Mouse (Mus musculus): ENCODE results near the gene Fgf12. TPM values are rescaled to one million over a fixed set of nuclear protein-coding genes. Genes with fewer than 3 reads are reported as not detected.

Gene Fgf12
- polyA plus RNA-seq, 1 experiment = 0.49 TPM

- Histone ChIP-seq H3K27ac (ENCODE audit: insufficient read depth, low read length) (no peak overlapping the region), H3K4me1 (ENCODE audit: control insufficient read depth, insufficient read depth, low read length) (no peaks in the 10 kb centered on the region), H3K4me3 (ENCODE audit: insufficient read depth, low read length) (no peak overlapping the region)
- no peak for TF ChIP-seq CTCF (IDR thresholded peaks at IDR 0.05; ENCODE audit: borderline replicate concordance, insufficient read depth, low read length)
- TF ChIP-seq POLR2A (IDR thresholded peaks at IDR 0.05; ENCODE audit: low read depth, low read length) = no peak
Measured at GRCm38 (mm10) chr16:28289689-28290330, 463.1 kb downstream of the Fgf12 start.

DNA sequence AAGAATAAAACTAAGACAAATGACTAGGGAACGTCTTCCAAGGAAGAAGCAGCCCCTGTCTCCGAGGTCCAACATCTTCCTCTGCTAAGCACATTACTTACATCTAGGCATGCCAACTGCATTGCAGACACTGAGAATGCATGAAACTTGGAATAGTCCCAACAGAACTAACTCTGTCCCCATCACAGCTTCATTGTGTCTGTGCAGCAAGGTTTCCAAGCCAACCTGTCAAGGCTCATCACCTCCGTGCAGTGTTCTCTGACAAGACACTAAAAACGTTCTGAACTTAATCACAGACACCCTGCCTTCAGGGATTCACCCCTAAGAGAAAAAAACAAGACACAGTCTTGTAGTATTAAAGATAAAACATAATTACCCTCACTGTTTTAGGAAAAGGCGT lies 495.0 kb downstream of the Fgf12 start:
- TF ChIP-seq POLR2A (IDR thresholded peaks at IDR 0.05; ENCODE audit: low read depth, low read length) (no peak), CTCF (IDR thresholded peaks at IDR 0.05; ENCODE audit: borderline replicate concordance, insufficient read depth, low read length) (no peak)
- no peak overlapping the region for H3K4me3 ChIP-seq (ENCODE audit: insufficient read depth, low read length)
- H3K4me1 ChIP-seq (ENCODE audit: control insufficient read depth, insufficient read depth, low read length) = no peaks in the 10 kb centered on the region
- H3K27ac ChIP-seq (ENCODE audit: insufficient read depth, low read length) = no peak overlapping the region

DNA sequence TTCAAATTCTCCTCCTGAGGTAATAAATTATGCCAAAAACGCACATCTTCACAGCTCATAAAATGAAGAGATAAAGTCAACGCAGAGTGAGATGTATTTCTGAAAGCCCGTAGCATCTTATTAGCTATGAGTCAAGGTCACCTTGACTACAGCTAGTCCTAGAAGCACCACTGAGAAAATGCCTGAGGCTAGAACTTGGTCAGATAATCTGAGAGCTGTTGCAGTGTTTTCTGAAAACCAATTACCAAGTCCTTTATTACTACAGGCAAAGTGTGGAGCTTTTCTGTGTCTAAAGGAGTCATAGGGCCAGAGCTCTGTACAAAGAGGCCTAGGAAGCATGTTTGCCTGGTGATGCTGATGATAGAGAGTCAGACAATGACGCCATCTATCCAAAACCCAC lies 498.6 kb downstream of the Fgf12 start:
- Histone ChIP-seq H3K27ac (ENCODE audit: insufficient read depth, low read length) (no peak overlapping the region), H3K4me1 (ENCODE audit: control insufficient read depth, insufficient read depth, low read length) (no peaks in the 10 kb centered on the region), H3K4me3 (ENCODE audit: insufficient read depth, low read length) (no peak overlapping the region)
- TF ChIP-seq CTCF (IDR thresholded peaks at IDR 0.05; ENCODE audit: borderline replicate concordance, insufficient read depth, low read length) (no peak), POLR2A (IDR thresholded peaks at IDR 0.05; ENCODE audit: low read depth, low read length) (no peak)

DNA sequence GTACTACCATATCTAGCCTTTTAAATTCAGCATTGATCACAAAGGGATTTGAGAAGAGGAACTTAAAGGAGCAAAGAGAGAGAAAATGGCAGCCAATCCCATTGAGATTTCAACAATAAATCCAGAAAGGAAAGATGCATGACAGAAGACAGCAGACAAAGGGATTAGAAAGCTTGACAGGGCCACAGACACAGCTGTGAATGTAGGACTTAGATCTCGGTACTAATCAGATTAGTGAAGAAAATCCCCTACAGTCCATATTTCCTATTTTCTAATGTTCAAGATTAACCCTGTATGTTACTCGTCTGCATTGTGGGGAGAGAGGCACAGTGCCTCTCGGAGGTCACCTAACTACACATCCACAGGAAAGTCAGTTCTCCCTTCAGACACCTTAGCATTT lies 500.9 kb downstream of the Fgf12 start:
- Histone ChIP-seq H3K4me1 (ENCODE audit: control insufficient read depth, insufficient read depth, low read length) (no peaks in the 10 kb centered on the region), H3K27ac (ENCODE audit: insufficient read depth, low read length) (no peak overlapping the region), H3K4me3 (ENCODE audit: insufficient read depth, low read length) (no peak overlapping the region)
- TF ChIP-seq CTCF (IDR thresholded peaks at IDR 0.05; ENCODE audit: borderline replicate concordance, insufficient read depth, low read length) (no peak), POLR2A (IDR thresholded peaks at IDR 0.05; ENCODE audit: low read depth, low read length) (no peak)

- Histone ChIP-seq H3K27ac (ENCODE audit: insufficient read depth, low read length) (no peak overlapping the region), H3K4me3 (ENCODE audit: insufficient read depth, low read length) (no peak overlapping the region), H3K4me1 (ENCODE audit: control insufficient read depth, insufficient read depth, low read length) (no peaks in the 10 kb centered on the region)
- TF ChIP-seq CTCF (IDR thresholded peaks at IDR 0.05; ENCODE audit: borderline replicate concordance, insufficient read depth, low read length) (no peak), POLR2A (IDR thresholded peaks at IDR 0.05; ENCODE audit: low read depth, low read length) (no peak)
Measured at GRCm38 (mm10) chr16:28242867-28243649, 509.8 kb downstream of the Fgf12 start.

DNA sequence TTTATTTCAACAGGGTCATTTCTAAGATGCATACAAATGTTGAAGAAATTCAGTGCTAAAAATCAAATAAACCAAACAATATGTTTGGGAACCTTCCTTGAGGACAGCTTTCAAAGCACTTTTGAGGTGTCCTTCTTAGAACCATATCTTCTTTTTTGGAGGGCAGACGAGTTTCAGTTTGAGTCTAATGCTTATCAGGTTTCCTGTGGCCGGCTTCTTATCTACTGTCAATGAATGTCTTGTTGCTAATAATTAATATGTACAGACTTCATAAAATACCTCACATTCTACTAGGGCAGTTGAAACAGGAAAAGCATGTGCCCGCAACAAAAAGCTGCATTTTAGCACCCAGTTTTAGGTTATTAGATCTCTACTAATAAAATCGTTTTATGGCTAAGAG lies 513.5 kb downstream of the Fgf12 start:
- no peak for TF ChIP-seq CTCF (IDR thresholded peaks at IDR 0.05; ENCODE audit: borderline replicate concordance, insufficient read depth, low read length)
- TF ChIP-seq POLR2A (IDR thresholded peaks at IDR 0.05; ENCODE audit: low read depth, low read length) = no peak
- Histone ChIP-seq H3K27ac (ENCODE audit: insufficient read depth, low read length) (no peak overlapping the region), H3K4me3 (ENCODE audit: insufficient read depth, low read length) (no peak overlapping the region), H3K4me1 (ENCODE audit: control insufficient read depth, insufficient read depth, low read length) (no peaks in the 10 kb centered on the region)

GRCm38 (mm10) chr16:28238019-28238868 lies 514.6 kb downstream of the Fgf12 start:
- Histone ChIP-seq H3K4me3 (ENCODE audit: insufficient read depth, low read length) (no peak overlapping the region), H3K4me1 (ENCODE audit: control insufficient read depth, insufficient read depth, low read length) (no peaks in the 10 kb centered on the region), H3K27ac (ENCODE audit: insufficient read depth, low read length) (no peak overlapping the region)
- TF ChIP-seq POLR2A (IDR thresholded peaks at IDR 0.05; ENCODE audit: low read depth, low read length) (no peak), CTCF (IDR thresholded peaks at IDR 0.05; ENCODE audit: borderline replicate concordance, insufficient read depth, low read length) (no peak)

DNA sequence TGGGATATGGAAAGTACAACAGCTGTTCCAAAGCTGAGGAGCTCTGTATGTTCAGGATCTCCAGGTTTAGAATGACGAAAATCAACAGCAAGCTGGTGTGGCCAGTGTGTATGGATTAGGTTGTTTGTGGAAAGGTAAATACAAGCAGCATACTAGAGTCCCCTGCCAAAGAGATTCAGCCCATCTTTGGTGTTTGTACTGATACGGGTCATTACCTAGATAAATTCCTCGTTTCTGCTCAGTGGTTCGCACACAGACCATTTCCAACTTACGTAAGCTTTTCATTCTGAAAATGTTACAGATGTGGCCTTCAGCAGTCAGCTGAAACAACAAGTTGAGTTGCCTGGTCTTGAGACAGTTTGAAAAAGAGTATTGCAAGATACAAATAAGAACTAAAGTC lies 536.9 kb downstream of the Fgf12 start:
- H3K4me1 ChIP-seq (ENCODE audit: control insufficient read depth, insufficient read depth, low read length) = no peaks in the 10 kb centered on the region
- TF ChIP-seq CTCF (IDR thresholded peaks at IDR 0.05; ENCODE audit: borderline replicate concordance, insufficient read depth, low read length) (no peak), POLR2A (IDR thresholded peaks at IDR 0.05; ENCODE audit: low read depth, low read length) (no peak)
- no peak overlapping the region for H3K4me3 ChIP-seq (ENCODE audit: insufficient read depth, low read length)
- no peak overlapping the region for H3K27ac ChIP-seq (ENCODE audit: insufficient read depth, low read length)

DNA sequence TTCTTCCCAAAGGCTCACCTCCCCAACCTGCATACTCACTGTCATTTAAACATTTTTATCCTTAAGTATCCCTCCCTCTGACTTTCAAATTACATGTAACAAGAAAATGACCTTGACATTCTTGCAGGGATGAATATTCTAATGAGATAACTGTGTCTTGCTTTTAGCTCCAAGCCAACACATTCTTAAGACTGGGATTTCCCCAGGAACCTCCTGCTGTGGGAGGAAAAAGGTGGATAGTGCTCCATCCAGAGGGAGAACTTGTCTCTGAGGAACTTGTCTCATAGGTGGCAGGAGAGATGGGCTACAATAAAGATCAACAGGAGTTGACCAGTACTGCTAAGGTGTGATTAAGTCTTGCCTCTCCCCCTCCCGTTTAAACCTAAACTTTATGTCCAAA lies 540.5 kb downstream of the Fgf12 start:
- no peak overlapping the region for H3K4me3 ChIP-seq (ENCODE audit: insufficient read depth, low read length)
- no peak overlapping the region for H3K27ac ChIP-seq (ENCODE audit: insufficient read depth, low read length)
- TF ChIP-seq POLR2A (IDR thresholded peaks at IDR 0.05; ENCODE audit: low read depth, low read length) (no peak), CTCF (IDR thresholded peaks at IDR 0.05; ENCODE audit: borderline replicate concordance, insufficient read depth, low read length) (no peak)
- H3K4me1 ChIP-seq (ENCODE audit: control insufficient read depth, insufficient read depth, low read length) = no peaks in the 10 kb centered on the region
